In the genomic region with DNA sequence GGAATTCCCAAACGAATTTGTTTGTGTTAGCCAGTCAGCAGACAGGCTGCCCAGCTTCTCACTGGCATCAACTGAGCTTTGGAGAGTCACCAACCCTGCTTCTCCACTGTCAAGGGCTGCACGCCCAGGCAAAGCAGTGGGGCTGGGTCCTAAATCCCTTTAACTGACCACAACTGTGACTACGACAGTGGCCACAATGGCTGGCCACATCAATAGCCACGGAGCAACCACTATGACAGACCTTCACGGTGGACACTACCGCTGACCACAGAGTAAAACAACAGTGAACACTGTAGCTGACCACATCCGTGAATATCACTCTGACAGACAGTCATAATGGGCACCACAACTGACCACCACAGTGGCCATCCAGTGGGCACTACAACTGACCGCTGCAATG, we compare ENCODE assay signal across 9 mouse cellular contexts.
DNase-seq lines count a peak whose midpoint lies in the region; ATAC-seq and TF ChIP-seq lines count a peak whose summit lies in the region.
"Had no signal": no experiment of that assay in that cellular context is flagged by ENCODE, and none has a peak within 500 bp of the region (broad histone marks: within the 10 kb centered on the region; RNA-seq: fewer than 3 reads in every experiment).

No protein-coding gene starts in this region.

- H3K36me3 ChIP-seq in kidney, postnatal 0 days (ENCODE audit: insufficient read depth, low read length) = no peaks in the 10 kb centered on the region
- no peaks in the 10 kb centered on the region for H3K36me3 ChIP-seq in heart, embryonic 14.5 days (ENCODE audit: control insufficient read depth, insufficient read depth, low read length)
- H3K36me3 ChIP-seq in midbrain, embryonic 15.5 days (replicated peaks) = no peaks in the 10 kb centered on the region

- 88% methylated on average over 8 of the region's 8 CpGs for WGBS in kidney, postnatal 0 days
- 85% methylated on average over 8 of the region's 8 CpGs for WGBS in heart, embryonic 14.5 days
- WGBS in midbrain, embryonic 15.5 days = 85% methylated on average over 8 of the region's 8 CpGs

- no peak for TF ChIP-seq CTCF in kidney, postnatal 0 days (IDR thresholded peaks at IDR 0.05; ENCODE audit: low read depth)

- H3K27ac ChIP-seq in kidney, postnatal 0 days = peak overlapping the region; percentile 33
- peak overlapping the region; percentile 82 to 83 for H3K27ac ChIP-seq in heart, embryonic 14.5 days (replicated peaks in 1 of 2; ENCODE audit: control insufficient read depth in 1 of 2, insufficient read depth in 1 of 2, low read depth in 2 of 2, low read length in 2 of 2)
- H3K27ac ChIP-seq in midbrain, embryonic 15.5 days = no peak overlapping the region

- DNase-seq in kidney, postnatal 0 days (ENCODE audit: low spot score) = no peak
- no peak for DNase-seq in kidney, postnatal 25 days
- peak; percentile 66 for DNase-seq in Muller cell, postnatal 12 days (ENCODE audit: inconsistent ontology term)
- peak; percentile 42 for DNase-seq in lung, postnatal 10 days
- DNase-seq: thymus, postnatal 14 days had no signal

- no peaks in the 10 kb centered on the region for H3K27me3 ChIP-seq in kidney, postnatal 0 days (ENCODE audit: insufficient read depth, low read length)
- H3K27me3 ChIP-seq in heart, embryonic 14.5 days (ENCODE audit: control insufficient read depth, insufficient read depth, low read length) = no peaks in the 10 kb centered on the region
- 0 out of 2 replicates have a peak, but pooled peaks cover 4% of the 10 kb centered on the region for H3K27me3 ChIP-seq in midbrain, embryonic 15.5 days (replicated peaks)
- H3K27me3 ChIP-seq: Patski had no signal

- no peak overlapping the region for H3K4me2 ChIP-seq in kidney, postnatal 0 days (ENCODE audit: low read length)
- H3K4me2 ChIP-seq in heart, embryonic 14.5 days (ENCODE audit: low read length) = peak overlapping the region; percentile 49
- H3K4me2 ChIP-seq in midbrain, embryonic 15.5 days = no peak overlapping the region

- ATAC-seq in kidney, postnatal 0 days (replicated peaks; ENCODE audit: low FRiP score, low read depth) = no peak
- ATAC-seq in heart, embryonic 14.5 days (ENCODE audit: insufficient number of reproducible peaks, insufficient read depth, low FRiP score, low read depth) = no peak
- no peak for ATAC-seq in megakaryocyte progenitor cell, adult 5-6 weeks (replicated peaks; ENCODE audit: poor library complexity)
- ATAC-seq in midbrain, embryonic 15.5 days (replicated peaks) = no peak

- no peak overlapping the region for H3K9ac ChIP-seq in kidney, postnatal 0 days (ENCODE audit: low read depth, low read length)
- peak overlapping the region; percentile 41; the same call in 1 of the 2 replicates for H3K9ac ChIP-seq in heart, embryonic 14.5 days (ENCODE audit: low read length)
- no peak overlapping the region for H3K9ac ChIP-seq in midbrain, embryonic 15.5 days

- H3K9me3 ChIP-seq in kidney, postnatal 0 days (replicated peaks; ENCODE audit: low read length) = no peaks in the 10 kb centered on the region
- no peaks in the 10 kb centered on the region for H3K9me3 ChIP-seq in heart, embryonic 14.5 days (ENCODE audit: control insufficient read depth, low read length)
- H3K9me3 ChIP-seq in midbrain, embryonic 15.5 days = no peaks in the 10 kb centered on the region

- H3K4me1 ChIP-seq in kidney, postnatal 0 days (replicated peaks; ENCODE audit: insufficient read depth, low read length) = no peaks in the 10 kb centered on the region; the same call in 1 of the 2 replicates
- H3K4me1 ChIP-seq in heart, embryonic 14.5 days (ENCODE audit: control insufficient read depth in 2 of 2, insufficient read depth in 2 of 2, low read length in 2 of 2) = peaks cover 15 to 18% of the 10 kb centered on the region in 2 experiments
- peaks cover 7% of the 10 kb centered on the region for H3K4me1 ChIP-seq in midbrain, embryonic 15.5 days

- H3K4me3 ChIP-seq in kidney, postnatal 0 days (replicated peaks; ENCODE audit: low read depth, low read length) = no peak overlapping the region
- no peak overlapping the region for H3K4me3 ChIP-seq in heart, embryonic 14.5 days (ENCODE audit: control insufficient read depth in 1 of 2, insufficient read depth in 1 of 2, low read depth in 1 of 2, low read length in 2 of 2)
- no peak overlapping the region for H3K4me3 ChIP-seq in midbrain, embryonic 15.5 days

Comparison
In these comparisons a context has a peak if more than half of its experiments do, and no peak if none do; other contexts are left out.
1. DNase-seq: peak in Muller cell, postnatal 12 days (single experiment) and lung, postnatal 10 days (single experiment); none in kidney, postnatal 0 days (single experiment) and kidney, postnatal 25 days (0 of 2).